Mouse (Mus musculus): ENCODE measurements around the gene Nxt2.
A peak's percentile ranks its signal among the peaks of the same experiment; 100 is the strongest.
"Not testable (repeated sequence)": the region's sequence is repeated elsewhere in the genome, so short reads cannot be mapped to it uniquely, and the experiment has no call there.

Nxt2 gene

DNA sequence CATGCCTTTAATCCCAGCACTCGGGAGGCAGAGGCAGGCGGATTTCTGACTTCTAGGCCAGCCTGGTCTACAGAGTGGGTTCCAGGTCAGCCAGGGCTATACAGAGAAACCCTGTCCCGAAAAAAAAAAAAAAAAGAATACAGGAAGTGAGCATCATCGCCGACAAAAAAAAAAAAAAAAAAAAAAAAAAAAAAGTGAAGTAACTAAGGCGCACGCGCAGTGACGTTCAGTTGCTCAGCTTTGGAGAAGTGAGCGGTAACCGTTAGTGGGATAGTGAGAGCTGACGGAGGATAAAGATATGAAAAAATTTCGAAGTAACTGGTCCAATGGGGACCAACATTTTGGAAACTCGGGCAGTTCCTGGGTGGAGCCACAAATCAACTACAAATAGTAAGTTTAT, at the start of gene Nxt2:
Nxt2 (plus strand) TSS at position 229 of the 400 bp plus-strand sequence.
- no peak for DNase-seq (ENCODE audit: low spot score in 2 of 2)

DNA sequence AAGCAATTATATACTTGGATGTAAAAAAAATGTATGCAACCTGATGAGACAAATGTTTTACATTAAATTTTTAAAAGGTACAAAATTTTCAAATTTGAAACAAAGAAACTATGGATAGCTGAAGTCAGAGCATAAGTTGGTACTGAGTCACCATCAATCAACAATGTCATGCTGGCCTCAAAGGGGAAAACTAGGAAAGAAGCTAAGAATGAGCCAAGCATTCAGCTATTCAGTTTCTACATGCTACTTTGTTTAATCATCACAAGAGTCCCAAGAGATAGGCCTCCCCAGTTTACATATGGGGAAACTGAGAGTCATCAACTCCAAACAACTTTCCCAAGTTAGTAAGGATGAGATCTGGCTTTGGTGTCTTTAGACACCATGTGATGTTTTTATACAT, 49.6 kb upstream of the Nxt2 start:
- no peak for DNase-seq (ENCODE audit: low spot score in 2 of 2)

DNA sequence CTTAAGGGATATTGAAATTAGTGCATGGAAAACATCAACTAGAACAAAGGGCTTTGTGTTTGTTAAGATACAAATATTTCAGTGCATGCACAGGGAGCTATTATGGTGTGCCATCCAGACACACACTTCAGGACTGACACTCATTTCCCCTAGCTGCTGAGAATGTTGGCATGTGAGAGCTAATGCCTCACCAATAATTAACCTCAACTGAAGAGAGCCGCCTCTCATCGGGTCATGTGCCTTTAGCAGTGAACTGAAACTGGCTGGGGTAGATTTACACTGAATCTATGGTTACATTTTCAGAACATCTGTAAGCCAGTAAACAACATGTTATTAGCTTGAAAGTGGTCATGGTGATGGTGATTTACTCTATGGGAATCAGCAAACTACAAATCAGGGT, 44.5 kb upstream of the Nxt2 start:
- DNase-seq (ENCODE audit: low spot score in 2 of 2) = no peak

DNA sequence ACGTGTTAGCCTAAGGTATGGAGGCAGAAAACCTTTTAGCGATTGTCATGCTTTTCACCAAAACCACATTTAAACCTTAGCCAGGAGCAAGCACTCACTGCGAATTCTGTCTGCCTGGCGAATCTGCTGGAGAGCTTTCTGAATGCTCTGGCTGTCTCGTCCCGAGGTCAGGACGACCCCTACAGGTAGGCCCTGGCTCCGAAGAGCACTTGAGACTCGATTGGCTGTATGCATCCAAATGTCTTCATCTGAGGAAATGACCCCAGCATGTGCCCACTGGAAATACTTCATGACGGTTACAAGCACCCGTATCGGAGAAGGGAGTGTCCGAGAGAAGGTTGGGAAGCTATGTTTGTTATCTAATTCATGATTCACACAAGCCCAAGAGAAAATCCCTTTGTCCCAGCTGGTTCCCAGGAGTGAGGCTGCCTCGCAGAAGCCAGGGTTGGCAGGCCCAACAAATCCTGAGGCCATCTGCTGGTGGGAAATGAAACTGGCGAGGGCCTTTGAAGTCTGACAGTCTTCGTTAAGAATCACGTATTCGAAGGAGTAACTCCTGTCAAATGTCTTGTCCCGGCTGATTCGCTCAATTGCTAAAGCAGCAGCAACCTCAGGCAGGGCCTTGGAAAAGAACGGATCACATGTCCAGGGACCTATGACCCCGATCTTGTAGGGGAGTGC, 37.4 kb upstream of the Nxt2 start:
- peak in 1 of 2 experiments; percentile 18 for DNase-seq (ENCODE audit: low spot score in 2 of 2)

DNA sequence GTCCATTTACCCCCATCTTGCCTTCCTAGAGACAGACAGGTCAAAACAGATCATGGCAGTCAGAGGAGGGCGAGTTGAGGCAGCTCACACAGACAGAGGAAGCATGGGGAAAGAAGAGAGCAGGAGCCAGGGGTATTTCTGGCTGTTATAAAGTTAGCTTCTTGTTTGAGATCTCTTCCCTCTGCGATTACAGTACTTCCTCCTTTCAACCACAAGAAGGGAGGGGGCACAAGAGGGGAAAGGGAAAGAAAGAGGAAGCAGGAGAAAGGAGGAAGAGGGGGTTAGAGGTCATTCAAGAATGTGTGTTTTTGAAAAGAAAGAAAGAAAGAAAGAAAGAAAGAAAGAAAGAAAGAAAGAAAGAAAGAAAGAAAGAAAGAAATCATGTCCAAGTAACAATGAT, 36.2 kb upstream of the Nxt2 start:
- DNase-seq (ENCODE audit: low spot score in 2 of 2) = no peak

DNA sequence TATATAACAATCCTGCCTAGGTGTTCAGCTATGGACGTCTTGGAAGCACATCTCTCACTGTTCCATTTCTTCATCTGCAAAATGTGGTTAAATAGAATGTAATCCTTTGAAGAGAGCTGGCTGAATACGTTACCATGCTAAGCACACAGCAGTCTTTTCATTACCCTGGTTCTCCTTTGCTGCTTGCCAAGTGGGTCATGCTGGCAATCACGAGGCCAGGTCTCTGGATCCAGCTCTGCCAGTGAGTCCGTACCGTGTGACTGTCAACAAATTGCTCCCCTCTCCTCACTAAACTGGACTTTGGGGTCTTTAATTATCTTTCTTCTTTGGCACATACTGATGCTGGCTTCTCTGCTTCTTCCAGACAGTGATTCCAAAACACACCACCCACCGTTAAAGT, 32.1 kb upstream of the Nxt2 start:
- no peak for DNase-seq (ENCODE audit: low spot score in 2 of 2)

DNA sequence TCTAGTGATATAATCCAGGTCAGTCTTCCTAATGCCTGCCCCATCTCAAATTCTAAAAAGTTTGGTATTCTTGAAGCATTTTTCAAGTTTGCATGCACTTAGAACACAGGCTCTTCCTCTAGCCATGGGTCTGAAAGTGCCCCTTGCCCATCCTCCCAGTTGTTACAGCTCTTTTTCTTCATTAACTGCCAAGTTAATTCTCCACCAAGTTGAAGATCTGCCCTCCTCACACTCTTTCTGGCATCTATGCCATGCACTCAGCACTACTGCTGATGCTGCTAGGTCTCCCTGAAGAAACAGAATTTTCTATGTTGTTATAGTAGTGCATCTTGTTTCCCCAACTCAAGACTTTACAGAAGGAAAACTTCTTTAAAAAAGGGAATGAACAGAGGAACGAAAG, 31.0 kb upstream of the Nxt2 start:
- no peak for DNase-seq (ENCODE audit: low spot score in 2 of 2)

DNA sequence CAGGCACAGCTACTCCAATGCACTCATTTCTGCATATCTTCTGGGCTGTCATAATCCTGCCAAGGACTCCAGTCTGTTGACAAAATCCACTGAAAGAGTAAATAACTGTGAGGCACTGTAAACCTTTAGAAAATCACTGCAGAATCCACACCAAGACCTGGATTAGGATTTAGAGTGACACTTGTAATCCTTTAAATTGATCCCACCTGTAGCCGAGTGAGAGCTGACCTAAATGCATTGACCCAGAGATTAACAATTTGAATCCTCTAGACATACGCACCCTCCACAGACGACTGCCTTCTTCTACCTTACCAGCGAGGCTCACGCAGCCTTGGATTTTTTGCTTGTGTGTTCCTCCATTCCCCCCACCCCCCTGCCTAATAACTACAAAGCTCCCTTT, 29.7 kb upstream of the Nxt2 start, which contains the start of gene Gucy2f:
Gucy2f (minus strand) TSS at position 101 of the 400 bp plus-strand sequence.
- no peak for DNase-seq (ENCODE audit: low spot score in 2 of 2)

DNA sequence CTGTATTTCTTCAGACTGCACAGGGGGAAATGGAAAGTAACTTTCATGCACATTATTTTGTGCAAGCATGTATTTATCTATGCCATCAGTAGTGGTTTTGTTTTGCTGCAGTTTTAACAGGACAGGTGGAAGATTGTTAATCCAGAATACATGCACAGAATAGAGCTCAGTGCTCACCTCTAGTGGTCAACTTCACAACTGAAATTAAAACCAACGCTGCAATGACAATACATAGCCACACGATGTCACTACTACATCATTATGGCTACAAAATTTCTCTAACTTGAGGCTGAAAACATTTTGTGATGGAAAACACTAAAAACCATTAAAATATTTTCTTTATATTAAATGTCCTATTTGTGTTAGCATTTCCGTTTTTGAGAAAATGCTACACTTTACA, 26.3 kb upstream of the Nxt2 start:
- no peak for DNase-seq (ENCODE audit: low spot score in 2 of 2)

DNA sequence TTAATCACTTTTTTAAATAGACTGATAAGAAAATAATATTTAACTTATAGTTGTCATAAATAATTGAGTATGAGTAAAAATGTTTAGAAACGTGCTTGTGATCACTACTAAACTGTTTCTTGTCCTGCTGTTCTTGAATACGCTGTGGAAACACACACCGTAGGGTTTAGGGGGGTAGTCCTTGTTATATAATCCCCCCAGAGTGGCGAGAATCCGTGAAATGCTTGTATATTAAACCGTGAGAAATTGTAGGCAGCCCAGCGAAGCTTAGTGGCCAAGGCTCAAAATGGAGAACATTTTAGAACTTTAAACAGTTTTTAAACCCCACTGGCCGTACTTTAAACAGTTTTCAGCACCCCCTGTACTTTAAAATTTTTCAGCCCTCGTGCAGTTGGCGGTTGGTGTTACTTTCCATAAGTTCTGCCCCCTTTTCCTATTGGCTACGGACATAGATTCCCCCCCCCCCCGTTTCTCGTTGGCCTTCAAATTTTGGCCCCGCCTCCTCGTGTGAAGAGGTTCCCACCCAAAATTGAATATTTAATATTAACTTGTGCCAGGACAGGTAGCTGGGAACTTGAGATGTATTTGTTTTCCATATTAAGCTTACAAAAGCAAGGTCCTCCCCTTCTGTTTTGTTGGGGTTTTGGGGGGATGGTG, 956 bp downstream of the Nxt2 start:
- DNase-seq (ENCODE audit: low spot score in 2 of 2) = peak in 1 of 2 experiments; percentile 16

DNA sequence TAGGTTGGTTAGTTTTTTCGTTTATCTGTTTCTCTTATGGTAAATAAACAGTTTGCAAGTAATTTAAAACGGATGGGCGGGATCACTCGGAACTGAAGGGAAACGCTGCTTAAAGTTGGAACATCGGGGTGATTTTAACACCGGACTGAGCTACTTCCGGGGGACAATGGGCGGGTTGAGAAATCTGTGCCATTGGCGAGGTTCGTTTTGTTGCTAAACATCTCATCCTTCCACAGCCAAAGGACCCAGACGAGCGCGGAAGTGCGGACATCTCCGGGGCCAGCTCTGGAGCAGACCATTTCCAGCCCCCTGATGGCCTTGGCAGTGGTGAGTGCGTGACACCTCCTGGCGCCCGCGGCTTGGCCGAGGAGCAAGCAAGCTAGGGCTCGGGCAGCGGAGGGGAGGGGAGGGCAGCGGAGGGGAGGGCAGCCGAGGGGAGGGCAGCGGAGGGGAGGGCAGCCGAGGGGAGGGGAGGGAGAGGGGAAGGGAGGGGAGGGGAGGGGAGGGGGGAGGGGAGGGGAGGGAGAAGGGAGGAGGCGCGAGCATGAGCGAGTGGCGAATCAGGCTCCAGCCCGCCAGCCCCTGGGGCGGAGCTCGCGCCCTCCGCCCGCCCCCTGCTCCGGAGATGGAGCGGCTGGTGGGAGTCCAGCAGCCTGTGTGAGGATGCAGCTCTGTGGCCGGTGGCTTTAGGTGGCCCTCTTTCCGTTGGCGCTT, 1.6 kb downstream of the Nxt2 start:
- DNase-seq (ENCODE audit: low spot score in 2 of 2) = peak; percentile 66 to 69

DNA sequence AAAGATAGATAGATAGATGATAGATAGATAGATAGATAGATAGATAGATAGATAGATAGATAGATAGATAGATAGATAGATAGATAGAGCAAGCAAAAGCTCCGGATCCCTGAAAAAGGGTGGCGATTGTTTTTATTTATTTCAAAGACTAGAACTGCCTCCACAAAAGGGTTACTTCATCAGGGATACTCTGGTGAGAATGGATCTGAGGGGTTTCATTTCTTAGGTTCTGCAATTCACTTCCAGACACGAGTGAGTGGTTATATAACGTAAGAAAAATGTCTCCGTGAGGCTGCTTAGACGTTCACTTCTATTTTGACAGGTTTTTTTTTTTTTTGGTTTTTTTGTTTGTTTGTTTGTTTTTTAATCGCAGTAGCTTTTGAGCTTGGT, 2.2 kb downstream of the Nxt2 start:
- no peak for DNase-seq (ENCODE audit: low spot score in 2 of 2)

DNA sequence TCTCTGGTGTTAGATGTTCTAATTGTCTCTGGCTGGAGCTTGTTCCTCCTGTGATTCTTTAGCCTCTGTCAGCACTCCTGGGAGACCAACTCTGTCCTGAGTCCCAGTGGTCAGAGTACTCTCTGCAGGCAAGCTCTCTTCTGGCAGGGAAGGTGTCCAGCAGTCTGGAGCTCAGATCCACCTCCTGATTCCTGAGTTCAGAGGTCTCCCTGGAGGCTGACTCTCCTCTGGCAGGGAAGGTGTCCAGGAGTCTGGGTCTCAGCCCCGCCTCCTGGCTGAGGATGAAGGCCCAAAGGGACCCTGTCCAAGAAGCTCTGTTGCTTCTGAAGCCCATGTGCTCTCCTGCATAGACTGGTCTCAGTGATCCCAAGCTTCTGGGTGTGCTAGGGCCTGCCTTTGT, 9.6 kb downstream of the Nxt2 start:
- not testable (repeated sequence) for DNase-seq (ENCODE audit: low spot score in 2 of 2)

DNA sequence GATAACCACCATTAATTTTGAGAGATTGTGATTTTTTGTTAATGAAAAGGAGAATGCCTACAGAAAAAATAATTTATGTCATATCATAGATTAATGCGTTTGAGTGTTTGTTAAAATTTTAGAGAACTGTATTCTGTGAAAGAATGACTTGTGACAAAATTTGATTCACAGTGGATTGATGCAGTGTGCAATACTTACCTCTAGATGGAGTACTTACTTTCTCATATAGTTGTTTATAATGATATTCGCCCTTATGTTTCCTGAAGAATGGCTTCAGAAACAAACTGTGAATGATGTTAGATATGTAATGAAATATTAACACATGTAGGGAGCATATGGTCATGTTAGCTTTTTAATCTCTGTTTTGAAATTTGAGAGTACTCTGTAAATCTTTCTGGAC, 10.5 kb downstream of the Nxt2 start:
- no peak for DNase-seq (ENCODE audit: low spot score in 2 of 2)

DNA sequence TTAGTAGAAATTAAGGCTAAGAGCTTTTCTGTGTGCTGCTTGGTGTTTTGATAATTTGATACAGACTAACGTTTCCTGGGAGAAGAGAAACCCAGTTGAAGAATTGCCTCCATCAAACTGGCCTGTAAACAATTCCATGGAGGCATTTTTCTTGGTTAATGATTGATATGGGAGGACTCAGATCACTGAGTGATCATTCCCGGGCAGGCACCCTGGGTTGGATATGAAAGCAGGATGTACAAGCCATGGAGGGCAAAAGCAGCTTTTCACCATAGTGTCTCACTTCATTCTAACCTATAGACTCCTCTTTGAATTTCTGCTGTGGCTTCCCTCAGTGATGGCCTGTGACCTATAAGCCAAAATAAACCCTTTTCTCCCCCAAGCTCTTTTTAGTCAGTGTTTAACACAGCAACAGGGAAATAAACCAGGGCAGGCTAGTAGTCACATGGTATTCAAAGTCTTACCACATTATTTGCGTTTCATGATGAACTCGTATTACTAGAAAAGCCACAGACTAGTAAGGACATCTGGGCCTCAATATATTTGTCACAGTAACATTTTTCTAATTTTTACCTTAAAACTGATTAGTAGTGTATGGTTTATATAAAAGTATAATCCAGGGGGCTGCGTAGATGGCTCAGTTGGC, 19.2 kb downstream of the Nxt2 start:
- DNase-seq (ENCODE audit: low spot score in 2 of 2) = no peak

DNA sequence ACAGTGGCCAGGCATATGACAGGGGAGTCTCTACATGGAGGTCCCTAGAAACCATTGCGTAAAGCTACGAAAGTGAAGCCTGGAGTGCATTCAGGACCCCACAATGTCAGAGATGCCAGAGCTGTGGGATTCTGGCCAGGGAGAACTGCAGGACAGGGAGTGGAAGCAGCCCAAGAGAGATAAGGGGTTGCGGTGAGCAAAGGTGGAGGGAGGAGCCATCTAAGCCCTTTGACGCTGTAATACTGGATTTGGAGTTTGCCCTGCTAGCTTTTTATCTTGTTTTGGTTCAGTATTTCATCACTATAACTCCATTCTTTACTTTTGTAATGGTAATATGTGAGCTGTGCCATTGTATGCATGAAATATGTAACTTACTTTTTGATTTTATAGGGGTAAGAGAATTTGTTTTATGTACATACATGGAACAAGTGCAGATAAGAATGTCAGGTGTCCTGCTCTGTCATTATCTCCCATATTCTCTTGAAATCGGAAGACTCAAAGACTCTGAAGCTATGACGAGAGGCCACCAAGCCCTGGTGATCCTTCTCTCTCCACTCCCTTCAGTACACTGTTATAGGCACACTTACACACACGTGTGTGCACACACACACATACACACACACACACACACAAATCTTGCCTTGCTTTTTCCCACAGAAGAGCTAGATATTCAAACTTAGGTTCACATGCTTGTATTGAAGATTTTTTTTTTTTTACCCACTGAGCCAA, 23.6 kb downstream of the Nxt2 start:
- DNase-seq (ENCODE audit: low spot score in 2 of 2) = no peak

DNA sequence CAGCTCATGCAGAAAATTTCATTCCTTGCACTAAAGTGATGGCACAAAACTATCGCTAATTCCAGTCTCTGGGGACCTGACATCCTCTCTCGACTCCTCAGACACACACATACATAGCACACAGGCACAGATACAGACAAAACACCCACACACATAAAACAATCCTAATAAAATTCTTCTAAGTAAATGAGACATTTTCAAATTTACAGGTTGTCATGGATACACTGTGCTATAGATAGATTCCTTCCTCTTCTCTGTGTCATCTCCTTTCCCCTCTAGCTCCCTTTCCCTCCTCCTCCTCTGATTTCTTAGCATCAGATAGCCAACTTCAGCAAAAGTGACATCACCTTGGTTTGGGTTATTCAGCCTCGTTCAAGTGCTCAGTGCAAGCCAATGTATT, 49.5 kb downstream of the Nxt2 start:
- DNase-seq (ENCODE audit: low spot score in 2 of 2) = no peak

DNA sequence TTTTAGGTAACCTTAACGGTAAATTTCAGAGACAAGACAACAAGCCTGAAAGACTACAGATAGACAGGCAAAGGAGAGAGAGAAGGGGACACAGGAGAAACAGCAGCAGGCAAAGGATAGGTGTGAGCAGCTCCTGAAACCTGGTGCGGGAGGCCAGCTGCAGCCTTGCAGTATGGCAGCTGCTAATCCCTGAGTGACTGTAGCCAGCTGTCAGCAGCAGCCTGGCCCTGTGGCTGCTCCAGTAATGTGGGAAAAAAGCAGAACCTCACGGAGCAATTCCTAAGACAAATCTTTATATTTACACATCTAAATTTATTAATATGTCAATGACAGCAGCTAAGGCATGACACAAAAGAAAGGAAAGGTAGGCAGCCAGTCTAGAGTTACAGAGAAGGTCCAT, 50.0 kb downstream of the Nxt2 start:
- DNase-seq (ENCODE audit: low spot score in 2 of 2) = no peak

DNA sequence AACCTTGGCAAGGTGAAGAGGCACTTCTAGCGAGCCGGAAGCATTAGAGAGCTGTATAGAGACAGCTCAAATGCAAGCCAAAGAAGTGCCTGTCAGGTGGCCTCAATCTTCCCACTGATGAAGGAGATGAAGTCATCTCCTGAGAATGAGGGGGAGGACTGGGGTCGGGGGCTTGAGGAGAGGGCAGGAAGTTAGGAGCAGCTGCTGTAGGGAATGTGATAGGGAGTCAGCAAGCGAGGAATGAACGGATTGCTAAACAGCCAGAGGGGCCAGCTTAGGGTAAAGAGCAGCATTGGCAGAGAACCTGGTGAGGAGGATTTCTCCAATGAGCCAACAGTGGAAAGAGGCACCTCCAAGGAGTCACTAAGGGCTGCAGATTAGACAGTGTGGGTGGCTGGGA, 59.3 kb downstream of the Nxt2 start:
- DNase-seq (ENCODE audit: low spot score in 2 of 2) = no peak
